Mouse (Mus musculus): ENCODE data around the gene Vps33b.

- TF ChIP-seq CTCF (IDR thresholded peaks at IDR 0.05; ENCODE audit: borderline replicate concordance, control insufficient read depth, extremely low read depth, insufficient read depth, low read length, poor library complexity) (no peak), POLR2A (IDR thresholded peaks at IDR 0.05; ENCODE audit: control insufficient read depth, extremely low read depth, insufficient read depth, low read length, poor library complexity) (no peak)
Measured at GRCm38 (mm10) chr7:80299568-80299967, 30.1 kb downstream of the Vps33b start.

Data from thymus, adult 2 months (tissue).